Mouse (Mus musculus): ENCODE results near the gene Fancm. TPM values are rescaled to one million over a fixed set of nuclear protein-coding genes. Genes with fewer than 3 reads are reported as not detected.
A peak's percentile ranks its signal among the peaks of the same experiment; 100 is the strongest.
"Not testable (repeated sequence)": the region's sequence is repeated elsewhere in the genome, so short reads cannot be mapped to it uniquely, and the experiment has no call there.

Gene Fancm
- polyA plus RNA-seq, 1 experiment from 2014 or later: 8.4 TPM

GRCm38 (mm10) chr12:65112811-65113210 lies 37.4 kb downstream of the Fancm start:
- Histone ChIP-seq H3K27me3 (ENCODE audit: insufficient read depth, low read length) (no peaks in the 10 kb centered on the region), H3K4me1 (ENCODE audit: insufficient read depth, low read length) (no peaks in the 10 kb centered on the region), H3K4me3 (ENCODE audit: low read length) (no peak overlapping the region), H3K9me3 (ENCODE audit: low read length) (no peaks in the 10 kb centered on the region), H3K27ac (ENCODE audit: low read length) (no peak overlapping the region), H3K36me3 (ENCODE audit: insufficient read depth, low read length) (peaks cover 20% of the 10 kb centered on the region; the same call in 1 of the 2 replicates), H3K4me2 (replicated peaks; ENCODE audit: low read depth, low read length) (no peak overlapping the region), H3K9ac (replicated peaks; ENCODE audit: low read length) (no peak overlapping the region)
- no peak for ATAC-seq (ENCODE audit: low FRiP score, low TSS enrichment)
- WGBS: 93% methylated on average over 1 of the region's 1 CpGs

- no peaks in the 10 kb centered on the region for H3K27me3 ChIP-seq (ENCODE audit: insufficient read depth, low read length)
- H3K36me3 ChIP-seq (ENCODE audit: insufficient read depth, low read length): peaks cover 23% of the 10 kb centered on the region
- no peak overlapping the region for H3K4me2 ChIP-seq (replicated peaks; ENCODE audit: low read depth, low read length)
- no peak for ATAC-seq (ENCODE audit: low FRiP score, low TSS enrichment)
- no peak overlapping the region for H3K9ac ChIP-seq (replicated peaks; ENCODE audit: low read length)
- H3K4me1 ChIP-seq (ENCODE audit: insufficient read depth, low read length): no peaks in the 10 kb centered on the region
- H3K9me3 ChIP-seq (ENCODE audit: low read length): no peaks in the 10 kb centered on the region
- WGBS: 86% methylated on average over 4 of the region's 4 CpGs
- H3K27ac ChIP-seq (ENCODE audit: low read length): no peak overlapping the region
- H3K4me3 ChIP-seq (ENCODE audit: low read length): no peak overlapping the region
Measured at GRCm38 (mm10) chr12:65113925-65114324, 38.5 kb downstream of the Fancm start.

- H3K36me3 ChIP-seq (ENCODE audit: insufficient read depth, low read length): peaks cover 23% of the 10 kb centered on the region
- not testable (repeated sequence) for H3K27me3 ChIP-seq (ENCODE audit: insufficient read depth, low read length)
Measured at GRCm38 (mm10) chr12:65114978-65115377, 39.6 kb downstream of the Fancm start.

GRCm38 (mm10) chr12:65118968-65119367 lies 43.6 kb downstream of the Fancm start:
- no peak for ATAC-seq (ENCODE audit: low FRiP score, low TSS enrichment)
- peaks cover 39% of the 10 kb centered on the region for H3K36me3 ChIP-seq (ENCODE audit: insufficient read depth, low read length)
- H3K9ac ChIP-seq (replicated peaks; ENCODE audit: low read length): no peak overlapping the region
- H3K9me3 ChIP-seq (ENCODE audit: low read length): no peaks in the 10 kb centered on the region
- no peaks in the 10 kb centered on the region for H3K27me3 ChIP-seq (ENCODE audit: insufficient read depth, low read length)
- H3K27ac ChIP-seq (ENCODE audit: low read length): no peak overlapping the region
- WGBS: 94% methylated on average over 7 of the region's 7 CpGs
- H3K4me2 ChIP-seq (replicated peaks; ENCODE audit: low read depth, low read length): no peak overlapping the region
- H3K4me3 ChIP-seq (ENCODE audit: low read length): no peak overlapping the region
- no peaks in the 10 kb centered on the region for H3K4me1 ChIP-seq (ENCODE audit: insufficient read depth, low read length)

More at GRCm38 (mm10) chr12:65114978-65115377, 39.6 kb downstream of the Fancm start:
- not testable (repeated sequence) for H3K4me3 ChIP-seq (ENCODE audit: low read length); H3K4me1 ChIP-seq (ENCODE audit: insufficient read depth, low read length); H3K9me3 ChIP-seq (ENCODE audit: low read length); ATAC-seq (ENCODE audit: low FRiP score, low TSS enrichment); H3K27ac ChIP-seq (ENCODE audit: low read length); H3K4me2 ChIP-seq (replicated peaks; ENCODE audit: low read depth, low read length); H3K9ac ChIP-seq (replicated peaks; ENCODE audit: low read length)
- 91% methylated on average over 3 of the region's 3 CpGs for WGBS

GRCm38 (mm10) chr12:65119451-65119850 lies 44.0 kb downstream of the Fancm start:
- no peak for ATAC-seq (ENCODE audit: low FRiP score, low TSS enrichment)
- Histone ChIP-seq H3K9me3 (ENCODE audit: low read length) (no peaks in the 10 kb centered on the region), H3K9ac (replicated peaks; ENCODE audit: low read length) (no peak overlapping the region), H3K4me2 (replicated peaks; ENCODE audit: low read depth, low read length) (no peak overlapping the region), H3K4me1 (ENCODE audit: insufficient read depth, low read length) (no peaks in the 10 kb centered on the region), H3K36me3 (ENCODE audit: insufficient read depth, low read length) (peaks cover 39% of the 10 kb centered on the region), H3K4me3 (ENCODE audit: low read length) (no peak overlapping the region), H3K27ac (ENCODE audit: low read length) (no peak overlapping the region), H3K27me3 (ENCODE audit: insufficient read depth, low read length) (no peaks in the 10 kb centered on the region)
- WGBS: 92% methylated on average over 5 of the region's 5 CpGs

- not testable (repeated sequence) for H3K4me1 ChIP-seq (ENCODE audit: insufficient read depth, low read length); H3K27me3 ChIP-seq (ENCODE audit: insufficient read depth, low read length); H3K9me3 ChIP-seq (ENCODE audit: low read length); ATAC-seq (ENCODE audit: low FRiP score, low TSS enrichment); H3K4me2 ChIP-seq (replicated peaks; ENCODE audit: low read depth, low read length); H3K9ac ChIP-seq (replicated peaks; ENCODE audit: low read length); H3K27ac ChIP-seq (ENCODE audit: low read length); H3K4me3 ChIP-seq (ENCODE audit: low read length)
- H3K36me3 ChIP-seq (ENCODE audit: insufficient read depth, low read length): peaks cover 15% of the 10 kb centered on the region
- WGBS: 92% methylated on average over 4 of the region's 4 CpGs
Measured at GRCm38 (mm10) chr12:65136121-65136520, 60.7 kb downstream of the Fancm start.

- H3K27me3 ChIP-seq (ENCODE audit: insufficient read depth, low read length): no peaks in the 10 kb centered on the region
- under 1% methylated on average over 70 of the region's 70 CpGs for WGBS
- 0 out of 2 replicates have a peak, but pooled peaks cover 4% of the 10 kb centered on the region for H3K36me3 ChIP-seq (ENCODE audit: insufficient read depth, low read length)
- peaks cover 13% of the 10 kb centered on the region for H3K4me1 ChIP-seq (ENCODE audit: insufficient read depth, low read length)
- peak within 1 kb of the TSS; percentile 76 for H3K4me3 ChIP-seq (ENCODE audit: low read length)
- H3K27ac ChIP-seq (ENCODE audit: low read length): peak within 1 kb of the TSS; percentile 98
- no peaks in the 10 kb centered on the region for H3K9me3 ChIP-seq (ENCODE audit: low read length)
- H3K4me2 ChIP-seq (replicated peaks; ENCODE audit: low read depth, low read length): peak within 1 kb of the TSS; percentile 56
- H3K9ac ChIP-seq (replicated peaks; ENCODE audit: low read length): peak within 1 kb of the TSS; percentile 83
- ATAC-seq (ENCODE audit: low FRiP score, low TSS enrichment): peak; percentile 99
Measured at GRCm38 (mm10) chr12:65172021-65172951, 96.9 kb downstream of the Fancm start, which contains the start of gene Mis18bp1. Mis18bp1 (minus strand) TSS chr12:65172604.

GRCm38 (mm10) chr12:65172959-65173358 lies 97.6 kb downstream of the Fancm start:
- Histone ChIP-seq H3K4me3 (ENCODE audit: low read length) (peak overlapping the region; percentile 76), H3K9ac (replicated peaks; ENCODE audit: low read length) (peak overlapping the region; percentile 83), H3K4me2 (replicated peaks; ENCODE audit: low read depth, low read length) (peak overlapping the region; percentile 46), H3K27ac (ENCODE audit: low read length) (peak overlapping the region; percentile 98), H3K4me1 (ENCODE audit: insufficient read depth, low read length) (peaks cover 13% of the 10 kb centered on the region)
- ATAC-seq (ENCODE audit: low FRiP score, low TSS enrichment): peak; percentile 37; the same call in 1 of the 2 replicates
- H3K9me3 ChIP-seq (ENCODE audit: low read length); H3K36me3 ChIP-seq (ENCODE audit: insufficient read depth, low read length); H3K27me3 ChIP-seq (ENCODE audit: insufficient read depth, low read length): not testable (repeated sequence)
- WGBS: 30% methylated on average over 8 of the region's 8 CpGs

GRCm38 (mm10) chr12:65173736-65174135 lies 98.3 kb downstream of the Fancm start:
- no peaks in the 10 kb centered on the region for H3K9me3 ChIP-seq (ENCODE audit: low read length)
- H3K27ac ChIP-seq (ENCODE audit: low read length): no peak overlapping the region
- H3K27me3 ChIP-seq (ENCODE audit: insufficient read depth, low read length): no peaks in the 10 kb centered on the region
- H3K36me3 ChIP-seq (ENCODE audit: insufficient read depth, low read length): no peaks in the 10 kb centered on the region
- 90% methylated on average over 5 of the region's 5 CpGs for WGBS
- no peak overlapping the region; the same call in 1 of the 2 replicates for H3K4me3 ChIP-seq (ENCODE audit: low read length)
- no peak overlapping the region for H3K4me2 ChIP-seq (replicated peaks; ENCODE audit: low read depth, low read length)
- ATAC-seq (ENCODE audit: low FRiP score, low TSS enrichment): no peak
- no peak overlapping the region for H3K9ac ChIP-seq (replicated peaks; ENCODE audit: low read length)
- H3K4me1 ChIP-seq (ENCODE audit: insufficient read depth, low read length): peaks cover 13% of the 10 kb centered on the region
